Mouse (Mus musculus) left cerebral cortex, postnatal 14 days (tissue): ENCODE results near the gene Mup7. TPM values are rescaled to one million over a fixed set of nuclear protein-coding genes. Genes with fewer than 3 reads are reported as not detected.
"Not testable (repeated sequence)": the region's sequence is repeated elsewhere in the genome, so short reads cannot be mapped to it uniquely, and the experiment has no call there.

Experiments used
- DNase-seq, 2 experiments: peaks; one replicate each; pipeline ENCODE4 v3.0.0; 2021 to 2022; ENCODE audit warnings: low spot score in 2 of 2, mixed read lengths in 1 of 2
- intact Hi-C: fragments of 180-260 bp; cut with DNase I; formaldehyde crosslinking; loops from one replicate; pipeline ENCODE4 v1.15.1; 2025
- long read RNA-seq, 2 experiments: library from polyadenylated mRNA; stranded (forward); transcript quantifications; one replicate each; pipeline ENCODE4 v2.0.0; 2021
- total RNA-seq, 2 experiments: library from RNA; stranded (reverse); gene quantifications; 2 replicates each; pipeline ENCODE4 v1.2.3; 2021

Mup7 gene
- total RNA-seq = not detected
- long read RNA-seq, experiment 1 = 0 reads
- long read RNA-seq, experiment 2 = 0 reads

DNA sequence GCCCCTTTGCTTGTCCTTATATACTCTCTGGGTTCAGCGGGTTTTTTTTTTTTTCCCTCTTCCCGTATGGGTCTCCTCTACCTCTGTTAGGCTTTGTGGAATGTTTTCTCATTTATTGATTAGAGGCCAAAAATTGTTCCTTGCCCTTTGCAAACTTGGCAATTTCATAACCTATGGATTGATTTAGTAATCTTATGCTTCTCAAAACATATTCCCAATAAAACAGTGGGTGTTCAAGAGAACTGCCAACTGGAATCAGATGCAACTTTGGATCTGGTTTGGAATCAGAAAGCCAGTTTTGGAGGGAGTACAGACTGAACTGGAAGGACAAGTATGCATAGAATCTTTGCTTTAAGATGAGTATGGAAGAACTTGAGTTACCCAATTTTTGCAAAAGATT is at the start of gene Mup7:
TSS of gene Mup7 (minus strand) at position 101 of the 400 bp plus-strand sequence.
- intact Hi-C loops, DNase-seq: not testable (repeated sequence)

DNA sequence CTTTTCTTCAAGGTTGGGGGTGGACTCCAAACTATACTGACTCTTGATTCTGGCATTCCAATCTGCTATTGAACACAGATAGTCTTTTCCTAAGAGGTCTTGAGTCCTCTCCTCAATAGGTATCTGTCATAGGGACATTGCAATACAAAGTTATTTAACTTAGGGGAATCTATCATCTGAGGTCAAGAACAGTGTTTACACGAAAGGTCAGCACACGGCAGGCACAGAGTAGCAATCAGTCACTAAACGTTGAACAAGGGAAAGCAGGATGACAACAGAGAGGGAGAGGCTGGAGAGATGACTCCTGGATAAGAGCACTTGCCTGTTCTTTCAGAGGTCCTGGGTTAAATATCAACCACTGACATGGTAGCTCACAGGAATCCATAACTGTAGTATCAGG is 9.6 kb upstream of the Mup7 start:
- DNase-seq, intact Hi-C loops: not testable (repeated sequence)

DNA sequence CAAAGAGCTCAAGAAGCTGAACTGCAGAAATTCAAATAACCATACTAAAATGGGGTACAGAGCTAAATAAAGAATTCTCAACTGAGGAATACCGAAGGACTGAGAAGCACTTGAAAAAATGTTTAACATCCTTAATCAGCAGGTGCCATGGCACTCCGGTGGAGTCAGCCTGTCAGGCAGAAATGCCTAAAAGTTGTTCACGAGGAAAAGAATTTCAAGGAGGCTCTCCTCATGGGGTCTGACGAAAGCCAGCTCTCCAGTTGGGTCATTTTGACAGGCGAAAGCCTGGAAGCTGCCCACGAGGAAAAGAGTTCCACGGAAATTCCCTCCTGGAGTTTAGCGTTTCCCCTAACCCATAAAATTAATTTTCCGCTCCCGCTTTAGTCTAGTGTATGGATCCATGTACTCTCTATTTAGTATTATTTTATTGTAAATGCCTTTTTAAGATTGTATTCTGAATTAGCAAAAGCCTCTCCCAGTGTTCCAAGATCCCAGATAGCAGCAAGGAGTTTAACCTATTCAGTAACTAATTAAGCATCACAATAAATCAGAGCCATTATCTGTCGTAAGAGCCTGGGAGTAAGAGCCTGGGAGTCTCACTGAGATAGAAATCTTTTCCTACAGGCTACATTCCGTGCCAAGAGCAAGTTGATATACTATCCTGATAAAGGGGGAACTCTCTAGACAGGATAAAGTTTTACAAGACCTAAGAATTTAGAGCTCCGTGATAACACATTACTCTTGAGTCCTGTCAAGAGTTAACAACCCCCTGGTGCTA is 40.8 kb downstream of the Mup7 start:
- intact Hi-C loops, DNase-seq: not testable (repeated sequence)

DNA sequence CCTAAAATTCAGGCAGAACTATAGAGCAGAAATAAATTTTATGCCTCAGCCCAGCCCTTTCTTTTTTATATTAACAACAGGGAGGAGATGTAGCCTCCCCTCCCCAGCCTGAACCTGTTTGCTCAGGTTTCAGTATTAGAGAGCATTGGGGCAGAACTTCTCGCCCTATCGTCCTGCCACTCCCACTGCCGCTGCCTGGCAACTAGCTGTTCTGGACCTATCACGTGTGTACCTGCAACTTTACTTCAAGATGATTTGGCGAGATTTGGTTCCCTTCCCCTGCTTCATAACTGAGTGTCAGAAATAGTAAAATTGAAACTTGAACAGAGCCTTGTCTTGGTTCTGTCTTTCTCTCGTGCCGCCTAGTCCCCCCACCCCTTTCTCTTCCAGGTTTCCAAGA is 50.1 kb downstream of the Mup7 start:
- intact Hi-C loops, DNase-seq: not testable (repeated sequence)

Other genes starting within 250 kb of the Mup7 start
- gene Slc46a2, start 155.4 kb downstream of the Mup7 start, total RNA-seq = not detected
- gene Mup4, start 109.8 kb downstream of the Mup7 start, total RNA-seq = not detected
- not detected for gene Mup6, start 106.2 kb downstream of the Mup7 start, total RNA-seq
- not detected for gene Mup2, start 83.8 kb upstream of the Mup7 start, total RNA-seq
- not detected for gene Mup8, start 152.1 kb upstream of the Mup7 start, total RNA-seq